ENCODE assay signal across 8 mouse cellular contexts in genomic region chr10:12579048-12579447, GRCm38 (mm10).
DNase-seq lines count a peak whose midpoint lies in the region; ATAC-seq lines count a peak whose summit lies in the region.

No protein-coding gene starts in this region.

- no peak overlapping the region for H3K27ac ChIP-seq in heart, embryonic 11.5 days (ENCODE audit: low read depth, low read length)
- H3K27ac ChIP-seq in limb, embryonic 12.5 days, result 0 out of 2 replicates have a peak overlapping the region, but pooled peaks have one; percentile 62
- H3K27ac ChIP-seq in forebrain, embryonic 10.5 days, result no peak overlapping the region

- no peak overlapping the region for H3K4me3 ChIP-seq in heart, embryonic 11.5 days (ENCODE audit: low read depth, low read length)
- H3K4me3 ChIP-seq in limb, embryonic 12.5 days (replicated peaks), result no peak overlapping the region
- H3K4me3 ChIP-seq in forebrain, embryonic 10.5 days, result no peak overlapping the region

- 0 out of 2 replicates have a peak, but pooled peaks cover 2% of the 10 kb centered on the region for H3K4me1 ChIP-seq in heart, embryonic 11.5 days (ENCODE audit: control insufficient read depth, insufficient read depth, low read length)
- H3K4me1 ChIP-seq in limb, embryonic 12.5 days (replicated peaks), result peaks cover 24% of the 10 kb centered on the region
- H3K4me1 ChIP-seq in forebrain, embryonic 10.5 days, result peaks cover 35% of the 10 kb centered on the region

- no peaks in the 10 kb centered on the region for H3K9me3 ChIP-seq in heart, embryonic 11.5 days (replicated peaks; ENCODE audit: control insufficient read depth, low read length)
- H3K9me3 ChIP-seq in limb, embryonic 12.5 days, result no peaks in the 10 kb centered on the region; the same call in 1 of the 2 replicates
- H3K9me3 ChIP-seq in forebrain, embryonic 10.5 days, result no peaks in the 10 kb centered on the region

- H3K4me2 ChIP-seq in heart, embryonic 11.5 days, result no peak overlapping the region
- no peak overlapping the region; the same call in 1 of the 2 replicates for H3K4me2 ChIP-seq in limb, embryonic 12.5 days

- DNase-seq in 416B (ENCODE audit: low read depth) (peak; percentile 47), NIH3T3 (ENCODE audit: low read depth) (peak; percentile 37)
- no peak for DNase-seq in left cerebral cortex, postnatal 4 days
- no peak for DNase-seq in layer of hippocampus, adult 18-20 months (ENCODE audit: low spot score in 2 of 2)
- no peak for DNase-seq in T-cell, adult 2 months (ENCODE audit: low spot score)
- no peak for DNase-seq in forebrain, embryonic 10.5 days (ENCODE audit: extremely low spot score, low spot score)

- intact Hi-C loops in left cerebral cortex, postnatal 4 days (cut with DNase I), result no loop called here

- WGBS in heart, embryonic 11.5 days (ENCODE audit: insufficient replicate concordance), result 14% methylated on average over 1 of the region's 1 CpGs
- WGBS in limb, embryonic 12.5 days, result 14% methylated on average over 1 of the region's 1 CpGs
- WGBS in forebrain, embryonic 10.5 days, result 7% methylated on average over 1 of the region's 1 CpGs

- peak; percentile 55; the same call in 1 of the 2 replicates for ATAC-seq in heart, embryonic 11.5 days (replicated peaks; ENCODE audit: insufficient number of reproducible peaks, low FRiP score, low TSS enrichment)
- peak; percentile 67 for ATAC-seq in limb, embryonic 12.5 days (ENCODE audit: insufficient number of reproducible peaks, insufficient read depth, low FRiP score, low TSS enrichment, low read depth)

- H3K36me3 ChIP-seq in heart, embryonic 11.5 days (ENCODE audit: control insufficient read depth, insufficient read depth, low read length), result no peaks in the 10 kb centered on the region
- H3K36me3 ChIP-seq in limb, embryonic 12.5 days, result no peaks in the 10 kb centered on the region
- no peaks in the 10 kb centered on the region for H3K36me3 ChIP-seq in forebrain, embryonic 10.5 days (replicated peaks)

- no peaks in the 10 kb centered on the region for H3K27me3 ChIP-seq in heart, embryonic 11.5 days (ENCODE audit: control insufficient read depth, insufficient read depth, low read length)
- no peaks in the 10 kb centered on the region for H3K27me3 ChIP-seq in limb, embryonic 12.5 days
- no peaks in the 10 kb centered on the region for H3K27me3 ChIP-seq in forebrain, embryonic 10.5 days (ENCODE audit: poor library complexity, severe bottlenecking)

- H3K9ac ChIP-seq in heart, embryonic 11.5 days (ENCODE audit: low read depth, low read length), result no peak overlapping the region
- no peak overlapping the region for H3K9ac ChIP-seq in limb, embryonic 12.5 days (replicated peaks)

Comparison
In these comparisons a context has a peak if more than half of its experiments do, and no peak if none do; other contexts are left out.
1. DNase-seq: peak in 416B (single experiment) and NIH3T3 (single experiment); none in left cerebral cortex, postnatal 4 days (single experiment), layer of hippocampus, adult 18-20 months (0 of 2), T-cell, adult 2 months (single experiment) and forebrain, embryonic 10.5 days (single experiment).